Mouse (Mus musculus): ENCODE measurements around the gene Abhd11. TPM values are rescaled to one million over a fixed set of nuclear protein-coding genes. Genes with fewer than 3 reads are reported as not detected.
A peak's percentile ranks its signal among the peaks of the same experiment; 100 is the strongest.
"Not testable (repeated sequence)": the region's sequence is repeated elsewhere in the genome, so short reads cannot be mapped to it uniquely, and the experiment has no call there.

Abhd11 gene
- polyA plus RNA-seq (2016; fragmentation: Nextera tagmentation; extraction: Ambion mirVana), result 51.6 and 56.3 TPM in 2 replicates

DNA sequence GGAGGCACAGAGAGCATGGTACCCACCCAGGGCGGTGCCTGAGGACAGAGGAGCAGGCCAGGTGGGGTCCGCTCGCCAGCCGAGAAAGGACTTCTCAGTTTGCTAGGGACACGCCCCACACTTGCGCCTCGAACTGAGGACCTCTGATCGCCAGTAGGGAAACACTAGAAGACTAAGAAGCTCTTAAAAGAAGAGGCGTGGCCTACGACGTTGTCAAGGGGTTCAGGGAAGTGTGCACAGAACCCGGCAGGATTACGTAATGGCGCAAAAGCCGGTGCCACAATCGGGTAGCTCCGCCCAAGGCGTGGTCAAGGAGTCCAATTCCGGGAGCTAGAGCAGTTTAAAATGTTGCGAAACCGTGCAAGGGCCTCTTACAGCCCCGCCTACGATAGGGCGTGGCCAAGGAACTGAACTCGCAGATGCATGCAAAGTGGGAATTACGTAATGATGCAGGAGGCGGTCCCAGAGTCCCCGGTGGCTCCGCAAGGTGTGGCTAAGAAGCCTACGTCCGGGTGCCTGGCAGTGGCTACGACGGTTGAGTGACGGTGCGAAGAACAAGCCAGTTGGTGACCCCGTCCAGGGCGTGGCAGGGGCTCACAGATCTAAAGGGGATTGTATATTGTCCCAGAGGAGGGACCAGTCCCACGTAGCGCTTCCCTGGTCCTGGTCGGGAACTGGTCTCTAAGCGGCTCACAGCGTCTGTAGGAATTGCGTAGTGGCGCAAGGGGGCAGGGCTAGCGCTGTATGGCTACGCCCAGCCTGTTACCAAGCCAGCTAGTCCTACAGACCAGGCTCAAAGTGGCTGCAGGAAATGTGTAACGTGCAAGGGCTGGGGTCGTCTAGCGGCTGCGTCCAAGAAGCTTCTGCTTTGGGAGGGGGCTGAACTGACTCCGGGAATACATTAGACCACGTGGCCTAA, at the start of gene Abhd11:
TSS of gene Abhd11 (plus strand) at position 482 of the 919 bp plus-strand sequence.
- H3K4me3 ChIP-seq, result peak within 1 kb of the TSS; percentile 56
- H3K9ac ChIP-seq, result peak within 1 kb of the TSS; percentile 70
- peak within 1 kb of the TSS; percentile 83 for H3K4me2 ChIP-seq (replicated peaks)
- WGBS, result under 1% methylated on average over 52 of the region's 52 CpGs
- H3K4me1 ChIP-seq, result peaks cover 21% of the 10 kb centered on the region
- H3K36me3 ChIP-seq, result no peaks in the 10 kb centered on the region
- peak within 1 kb of the TSS; percentile 92 for H3K27ac ChIP-seq
- no peaks in the 10 kb centered on the region for H3K9me3 ChIP-seq
- H3K27me3 ChIP-seq (replicated peaks), result no peaks in the 10 kb centered on the region
- peak; percentile 85 for ATAC-seq (ENCODE audit: low FRiP score, low read depth)

- H3K36me3 ChIP-seq, result no peaks in the 10 kb centered on the region
Measured at GRCm38 (mm10) chr5:134960430-134960829, 48.5 kb upstream of the Abhd11 start.

GRCm38 (mm10) chr5:134961519-134961918, 47.4 kb upstream of the Abhd11 start:
- Histone ChIP-seq H3K4me2 (replicated peaks) (no peak overlapping the region), H3K9ac (no peak overlapping the region), H3K36me3 (no peaks in the 10 kb centered on the region), H3K4me1 (no peaks in the 10 kb centered on the region; the same call in 1 of the 2 replicates), H3K27me3 (replicated peaks) (no peaks in the 10 kb centered on the region), H3K4me3 (no peak overlapping the region), H3K9me3 (no peaks in the 10 kb centered on the region), H3K27ac (no peak overlapping the region)
- 94% methylated on average over 2 of the region's 2 CpGs for WGBS
- no peak for ATAC-seq (ENCODE audit: low FRiP score, low read depth)

More at GRCm38 (mm10) chr5:134960430-134960829, 48.5 kb upstream of the Abhd11 start:
- Histone ChIP-seq H3K4me3 (no peak overlapping the region), H3K4me1 (no peaks in the 10 kb centered on the region), H3K27me3 (replicated peaks) (no peaks in the 10 kb centered on the region), H3K9ac (no peak overlapping the region), H3K9me3 (no peaks in the 10 kb centered on the region), H3K4me2 (replicated peaks) (no peak overlapping the region), H3K27ac (no peak overlapping the region)
- WGBS, result 61% methylated on average over 2 of the region's 2 CpGs
- ATAC-seq (ENCODE audit: low FRiP score, low read depth), result no peak

- no peak overlapping the region for H3K4me3 ChIP-seq
- H3K27ac ChIP-seq, result no peak overlapping the region
- no peaks in the 10 kb centered on the region for H3K9me3 ChIP-seq
- no peak overlapping the region for H3K9ac ChIP-seq
- no peaks in the 10 kb centered on the region for H3K36me3 ChIP-seq
- WGBS, result 30% methylated on average over 5 of the region's 5 CpGs
- no peak for ATAC-seq (ENCODE audit: low FRiP score, low read depth)
- H3K27me3 ChIP-seq (replicated peaks), result peaks cover 6% of the 10 kb centered on the region; the same call in 1 of the 2 replicates
- H3K4me1 ChIP-seq, result no peaks in the 10 kb centered on the region; the same call in 1 of the 2 replicates
- H3K4me2 ChIP-seq (replicated peaks), result no peak overlapping the region
Measured at GRCm38 (mm10) chr5:134963546-134963945, 45.4 kb upstream of the Abhd11 start.

DNA sequence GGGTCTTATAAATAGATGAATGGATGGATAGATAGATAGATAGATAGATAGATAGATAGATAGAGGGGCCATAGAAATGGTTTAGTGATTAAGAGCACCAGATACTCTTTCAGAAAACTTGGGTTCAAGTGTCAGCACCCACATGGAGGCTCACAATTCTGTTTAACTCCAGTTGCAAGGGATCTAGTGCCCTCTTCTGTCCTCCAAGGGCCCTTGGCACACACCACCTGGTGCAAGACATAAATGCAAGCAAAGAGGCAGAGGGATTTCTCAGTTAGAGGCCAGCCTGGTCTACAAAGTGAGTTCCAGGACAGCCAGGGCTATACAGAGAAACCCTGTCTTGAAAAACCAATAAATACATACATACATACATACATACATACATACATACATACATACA, 44.3 kb upstream of the Abhd11 start:
- not testable (repeated sequence) for ATAC-seq (ENCODE audit: low FRiP score, low read depth)

GRCm38 (mm10) chr5:134965473-134965851, 43.5 kb upstream of the Abhd11 start:
- Histone ChIP-seq H3K9me3 (no peaks in the 10 kb centered on the region), H3K4me1 (no peaks in the 10 kb centered on the region; the same call in 1 of the 2 replicates), H3K27me3 (replicated peaks) (peaks cover 6% of the 10 kb centered on the region; the same call in 1 of the 2 replicates), H3K36me3 (no peaks in the 10 kb centered on the region), H3K9ac (no peak overlapping the region), H3K27ac (no peak overlapping the region), H3K4me3 (no peak overlapping the region), H3K4me2 (replicated peaks) (peak overlapping the region; percentile 51)
- 3% methylated on average over 10 of the region's 10 CpGs for WGBS
- ATAC-seq (ENCODE audit: low FRiP score, low read depth), result no peak

More for the DNA sequence above, 44.3 kb upstream of the Abhd11 start:
- H3K4me1 ChIP-seq; H3K9ac ChIP-seq; H3K36me3 ChIP-seq; H3K4me3 ChIP-seq; H3K4me2 ChIP-seq (replicated peaks); H3K27ac ChIP-seq; H3K27me3 ChIP-seq (replicated peaks); H3K9me3 ChIP-seq: not testable (repeated sequence)

GRCm38 (mm10) chr5:134965852-134966821, 42.8 kb upstream of the Abhd11 start:
- 4% methylated on average over 33 of the region's 33 CpGs for WGBS
- peak; percentile 33; the same call in 1 of the 2 replicates for ATAC-seq (ENCODE audit: low FRiP score, low read depth)

DNA sequence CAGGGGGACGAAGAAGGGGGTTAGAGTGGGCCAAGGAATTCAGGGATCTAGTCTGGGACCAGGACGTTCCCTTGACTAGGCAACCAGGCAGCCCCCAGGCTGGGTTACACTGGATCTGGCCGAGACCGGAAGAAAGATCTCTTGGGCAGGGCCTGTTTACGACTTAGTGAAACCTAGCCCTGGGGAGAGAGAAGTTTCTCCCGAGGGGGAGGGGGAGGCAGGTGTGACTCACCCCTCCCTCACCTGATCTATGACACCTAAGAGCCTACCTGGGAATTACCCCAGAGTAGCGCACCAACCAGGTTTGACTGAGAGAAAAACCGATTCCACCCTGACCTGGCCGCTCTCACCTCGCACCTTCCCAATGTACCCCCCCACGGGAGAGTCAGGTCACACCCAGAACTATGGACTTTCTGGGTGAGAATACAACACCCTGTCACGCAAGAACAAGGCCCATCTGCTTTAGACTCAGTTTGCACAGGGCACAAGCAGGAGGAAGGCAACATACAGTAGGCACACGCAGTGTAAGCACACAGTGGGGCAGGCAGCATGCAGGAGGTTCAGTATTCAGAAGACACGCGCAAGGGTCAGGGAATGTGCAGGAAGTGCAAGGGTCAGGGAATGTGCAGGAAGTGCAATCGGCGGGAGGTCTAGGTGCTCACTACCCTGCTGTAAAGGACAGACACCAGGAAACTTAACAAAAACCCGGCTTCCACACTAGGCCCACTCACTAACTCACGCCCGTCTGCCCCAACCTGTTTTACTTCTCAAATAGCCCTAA, 41.6 kb upstream of the Abhd11 start:
- no peak overlapping the region for H3K27ac ChIP-seq
- no peak for ATAC-seq (ENCODE audit: low FRiP score, low read depth)
- H3K4me2 ChIP-seq (replicated peaks), result no peak overlapping the region
- no peak overlapping the region for H3K4me3 ChIP-seq
- 73% methylated on average over 20 of the region's 20 CpGs for WGBS
- H3K27me3 ChIP-seq (replicated peaks), result peaks cover 6% of the 10 kb centered on the region; the same call in 1 of the 2 replicates
- no peaks in the 10 kb centered on the region; the same call in 1 of the 2 replicates for H3K4me1 ChIP-seq
- H3K36me3 ChIP-seq, result no peaks in the 10 kb centered on the region
- H3K9me3 ChIP-seq, result no peaks in the 10 kb centered on the region
- no peak overlapping the region for H3K9ac ChIP-seq

More at GRCm38 (mm10) chr5:134965852-134966821, 42.8 kb upstream of the Abhd11 start:
- Histone ChIP-seq H3K27ac (no peak overlapping the region), H3K9ac (no peak overlapping the region), H3K27me3 (replicated peaks) (peaks cover 6% of the 10 kb centered on the region; the same call in 1 of the 2 replicates), H3K4me3 (peak overlapping the region; percentile 9; the same call in 1 of the 2 replicates), H3K4me1 (no peaks in the 10 kb centered on the region; the same call in 1 of the 2 replicates), H3K9me3 (no peaks in the 10 kb centered on the region), H3K4me2 (replicated peaks) (peak overlapping the region; percentile 51), H3K36me3 (no peaks in the 10 kb centered on the region)

DNA sequence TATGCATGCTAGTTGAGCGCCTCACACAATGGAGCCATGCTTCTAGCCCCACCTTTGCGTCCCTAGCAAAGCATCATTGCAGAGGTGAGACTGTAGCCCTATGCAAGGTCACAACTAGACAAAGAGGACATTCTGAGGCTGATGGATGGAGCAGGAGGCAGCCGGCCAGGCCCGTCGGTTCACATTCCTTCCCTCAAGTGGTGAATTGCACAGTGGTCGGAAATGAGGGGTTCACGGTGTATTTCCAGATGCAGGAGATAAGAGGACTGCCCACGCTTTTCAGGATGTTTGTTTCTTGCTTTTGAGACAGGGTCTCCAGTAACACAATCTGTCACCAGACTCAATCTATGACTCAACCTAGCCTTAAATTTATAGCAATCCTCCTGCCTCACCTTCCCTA, 38.3 kb upstream of the Abhd11 start:
- Histone ChIP-seq H3K27ac (no peak overlapping the region), H3K9ac (no peak overlapping the region), H3K9me3 (no peaks in the 10 kb centered on the region), H3K36me3 (no peaks in the 10 kb centered on the region), H3K4me1 (no peaks in the 10 kb centered on the region; the same call in 1 of the 2 replicates), H3K27me3 (replicated peaks) (peaks cover 6% of the 10 kb centered on the region; the same call in 1 of the 2 replicates), H3K4me2 (replicated peaks) (no peak overlapping the region), H3K4me3 (no peak overlapping the region)
- 85% methylated on average over 8 of the region's 8 CpGs for WGBS
- ATAC-seq (ENCODE audit: low FRiP score, low read depth), result no peak

GRCm38 (mm10) chr5:134973081-134973480, 35.9 kb upstream of the Abhd11 start:
- no peak overlapping the region for H3K4me3 ChIP-seq
- H3K9ac ChIP-seq, result no peak overlapping the region
- no peak overlapping the region for H3K27ac ChIP-seq
- no peaks in the 10 kb centered on the region for H3K9me3 ChIP-seq
- no peak overlapping the region for H3K4me2 ChIP-seq (replicated peaks)
- H3K36me3 ChIP-seq, result no peaks in the 10 kb centered on the region
- ATAC-seq (ENCODE audit: low FRiP score, low read depth), result no peak
- no peaks in the 10 kb centered on the region for H3K27me3 ChIP-seq (replicated peaks)
- no peaks in the 10 kb centered on the region for H3K4me1 ChIP-seq

DNA sequence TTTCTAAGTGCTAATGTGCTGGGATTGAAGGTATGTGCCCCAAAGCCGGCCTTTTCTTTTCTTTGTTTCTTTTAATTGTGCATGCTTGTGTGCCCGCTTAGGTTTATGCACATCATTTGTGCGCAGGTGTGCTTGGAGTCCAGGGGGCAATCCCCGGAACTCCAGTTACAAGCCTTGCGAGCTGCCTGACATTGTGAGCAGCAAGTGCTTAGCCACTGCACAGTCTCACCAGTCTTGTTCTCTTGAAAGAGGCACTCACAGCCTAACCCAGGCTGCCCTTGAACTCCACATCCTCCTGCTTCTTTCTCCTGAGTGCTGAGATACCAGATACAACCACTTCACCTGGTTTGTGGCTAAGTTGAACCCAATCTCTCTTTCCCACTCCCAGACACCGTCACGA, 35.4 kb upstream of the Abhd11 start:
- Histone ChIP-seq H3K36me3 (no peaks in the 10 kb centered on the region), H3K9me3 (no peaks in the 10 kb centered on the region), H3K4me1 (no peaks in the 10 kb centered on the region), H3K4me3 (no peak overlapping the region), H3K4me2 (replicated peaks) (no peak overlapping the region), H3K9ac (no peak overlapping the region), H3K27ac (no peak overlapping the region), H3K27me3 (replicated peaks) (no peaks in the 10 kb centered on the region)
- no peak for ATAC-seq (ENCODE audit: low FRiP score, low read depth)
- 85% methylated on average over 7 of the region's 7 CpGs for WGBS
